Mouse (Mus musculus): ENCODE data around the gene Hilpda.
A peak's percentile ranks its signal among the peaks of the same experiment; 100 is the strongest.

Gene Hilpda

GRCm38 (mm10) chr6:29272312-29273072 is at the start of gene Hilpda:
Gene Hilpda, plus strand, starts transcription at chr6:29272488.
- peak; percentile 84 to 89 for DNase-seq (ENCODE audit: low spot score in 2 of 2)

- no peak for DNase-seq (ENCODE audit: low spot score in 2 of 2)
These were observed 42.9 kb upstream of the Hilpda start for GRCm38 (mm10) chr6:29229265-29229913.

- no peak for DNase-seq (ENCODE audit: low spot score in 2 of 2)
These were observed 41.9 kb upstream of the Hilpda start for GRCm38 (mm10) chr6:29230386-29230785.

- DNase-seq (ENCODE audit: low spot score in 2 of 2), result no peak
These were observed 40.5 kb upstream of the Hilpda start for GRCm38 (mm10) chr6:29231799-29232198.

GRCm38 (mm10) chr6:29232321-29232720 is 40.0 kb upstream of the Hilpda start:
- DNase-seq (ENCODE audit: low spot score in 2 of 2), result no peak

GRCm38 (mm10) chr6:29233710-29234109 is 38.6 kb upstream of the Hilpda start:
- no peak for DNase-seq (ENCODE audit: low spot score in 2 of 2)

- no peak for DNase-seq (ENCODE audit: low spot score in 2 of 2)
These were observed 38.0 kb upstream of the Hilpda start for GRCm38 (mm10) chr6:29234272-29234671.

- DNase-seq (ENCODE audit: low spot score in 2 of 2), result peak in 1 of 2 experiments; percentile 12
These were observed 31.5 kb upstream of the Hilpda start for GRCm38 (mm10) chr6:29240806-29241205.

GRCm38 (mm10) chr6:29241697-29242096 is 30.6 kb upstream of the Hilpda start:
- no peak for DNase-seq (ENCODE audit: low spot score in 2 of 2)

GRCm38 (mm10) chr6:29242265-29242664 is 30.0 kb upstream of the Hilpda start:
- no peak for DNase-seq (ENCODE audit: low spot score in 2 of 2)

GRCm38 (mm10) chr6:29245272-29246120 is 26.8 kb upstream of the Hilpda start:
- no peak for DNase-seq (ENCODE audit: low spot score in 2 of 2)

- no peak for DNase-seq (ENCODE audit: low spot score in 2 of 2)
These were observed 26.1 kb upstream of the Hilpda start for GRCm38 (mm10) chr6:29246183-29246582.

GRCm38 (mm10) chr6:29246585-29246984 is 25.7 kb upstream of the Hilpda start:
- DNase-seq (ENCODE audit: low spot score in 2 of 2), result no peak

- no peak for DNase-seq (ENCODE audit: low spot score in 2 of 2)
These were observed 25.2 kb upstream of the Hilpda start for GRCm38 (mm10) chr6:29247072-29247471.

- DNase-seq (ENCODE audit: low spot score in 2 of 2), result no peak
These were observed 12.9 kb upstream of the Hilpda start for GRCm38 (mm10) chr6:29259418-29259817.

- no peak for DNase-seq (ENCODE audit: low spot score in 2 of 2)
These were observed 10.5 kb upstream of the Hilpda start for GRCm38 (mm10) chr6:29261831-29262230.

GRCm38 (mm10) chr6:29263650-29264455 is 8.4 kb upstream of the Hilpda start:
- DNase-seq (ENCODE audit: low spot score in 2 of 2), result no peak

GRCm38 (mm10) chr6:29264456-29264781 is 7.9 kb upstream of the Hilpda start:
- no peak for DNase-seq (ENCODE audit: low spot score in 2 of 2)

- DNase-seq (ENCODE audit: low spot score in 2 of 2), result no peak
These were observed 5.4 kb upstream of the Hilpda start for GRCm38 (mm10) chr6:29266936-29267335.

- no peak for DNase-seq (ENCODE audit: low spot score in 2 of 2)
These were observed 3.2 kb upstream of the Hilpda start for GRCm38 (mm10) chr6:29269006-29269668.

GRCm38 (mm10) chr6:29270961-29271360 is 1.3 kb upstream of the Hilpda start:
- DNase-seq (ENCODE audit: low spot score in 2 of 2), result no peak

Data from urinary bladder, adult 18-20 months (tissue).